Mouse (Mus musculus): ENCODE measurements around the gene Rpl13a.

Gene Rpl13a

DNA sequence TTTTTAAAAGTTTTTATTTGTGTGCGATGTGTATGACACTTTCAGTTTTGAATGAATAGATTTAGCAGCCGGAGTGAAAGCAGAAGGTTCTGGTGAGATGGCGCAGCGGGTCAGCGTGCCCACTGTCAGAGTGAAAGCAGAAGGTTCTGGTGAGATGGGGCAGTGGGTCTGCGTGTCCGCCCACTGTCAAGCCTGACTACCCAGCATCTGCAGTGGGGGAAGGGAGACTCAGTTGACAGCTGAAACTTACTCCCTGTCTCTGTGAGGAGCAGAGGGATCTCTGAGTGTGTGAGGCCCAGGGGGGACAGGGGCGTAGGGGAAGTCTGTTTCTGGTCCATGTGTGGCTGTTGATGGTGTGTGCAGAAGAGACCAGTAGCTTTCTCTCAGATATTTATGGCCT is 11.0 kb downstream of the Rpl13a start:
- no peak for TF ChIP-seq GATA4 (IDR thresholded peaks at IDR 0.05; ENCODE audit: insufficient replicate concordance, low read length)

- TF ChIP-seq GATA4 (IDR thresholded peaks at IDR 0.05; ENCODE audit: insufficient replicate concordance, low read length): no peak
Observed at GRCm38 (mm10) chr7:45113476-45113875, 15.1 kb downstream of the Rpl13a start.

- no peak for TF ChIP-seq GATA4 (IDR thresholded peaks at IDR 0.05; ENCODE audit: insufficient replicate concordance, low read length)
Observed at GRCm38 (mm10) chr7:45112529-45112928, 16.0 kb downstream of the Rpl13a start.

- no peak for TF ChIP-seq GATA4 (IDR thresholded peaks at IDR 0.05; ENCODE audit: insufficient replicate concordance, low read length)
Observed at GRCm38 (mm10) chr7:45111940-45112339, 16.6 kb downstream of the Rpl13a start.

GRCm38 (mm10) chr7:45107052-45107645 is 21.4 kb downstream of the Rpl13a start:
- TF ChIP-seq GATA4 (IDR thresholded peaks at IDR 0.05; ENCODE audit: insufficient replicate concordance, low read length): no peak

- no peak for TF ChIP-seq GATA4 (IDR thresholded peaks at IDR 0.05; ENCODE audit: insufficient replicate concordance, low read length)
Observed at GRCm38 (mm10) chr7:45106441-45106840, 22.1 kb downstream of the Rpl13a start.

DNA sequence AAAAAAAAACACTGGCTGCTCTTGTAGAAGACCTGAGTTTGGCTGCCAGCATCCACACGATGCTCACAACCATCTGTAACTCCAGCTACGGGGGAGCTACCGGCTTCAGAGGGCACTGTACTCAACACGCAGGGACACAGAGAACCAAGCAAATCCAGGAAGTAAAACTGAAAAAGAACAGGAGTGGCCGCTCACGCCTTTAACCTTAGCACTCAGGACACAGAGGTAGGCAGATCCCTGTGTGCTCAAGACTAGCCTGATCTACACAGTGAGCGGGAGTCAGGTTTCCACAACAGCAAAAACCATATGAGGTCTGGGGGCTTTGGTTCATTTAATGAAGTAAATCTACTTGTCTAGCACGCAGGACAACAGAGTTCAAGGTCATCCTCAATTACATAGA is 23.1 kb downstream of the Rpl13a start:
- TF ChIP-seq GATA4 (IDR thresholded peaks at IDR 0.05; ENCODE audit: insufficient replicate concordance, low read length): no peak

DNA sequence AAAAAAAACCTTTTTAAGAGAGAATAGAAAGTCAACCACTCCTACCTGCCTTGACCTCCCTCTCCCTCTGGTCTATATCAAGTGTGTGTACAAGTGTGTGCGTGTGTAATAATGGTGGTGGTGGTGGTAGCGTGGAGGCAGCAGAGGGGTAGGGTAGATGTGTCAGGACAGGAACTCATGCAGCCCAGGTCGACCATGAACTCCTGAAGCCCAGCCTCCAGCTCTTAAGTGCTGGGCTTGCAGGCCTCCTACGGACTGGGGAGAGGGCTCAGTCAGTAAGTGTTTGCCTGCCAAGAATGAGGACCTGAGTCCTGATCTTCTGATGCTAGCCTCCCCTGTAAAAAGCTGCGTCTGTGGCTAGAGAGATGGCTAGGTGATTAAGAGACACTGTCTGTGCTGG is 23.6 kb downstream of the Rpl13a start:
- no peak for TF ChIP-seq GATA4 (IDR thresholded peaks at IDR 0.05; ENCODE audit: insufficient replicate concordance, low read length)

DNA sequence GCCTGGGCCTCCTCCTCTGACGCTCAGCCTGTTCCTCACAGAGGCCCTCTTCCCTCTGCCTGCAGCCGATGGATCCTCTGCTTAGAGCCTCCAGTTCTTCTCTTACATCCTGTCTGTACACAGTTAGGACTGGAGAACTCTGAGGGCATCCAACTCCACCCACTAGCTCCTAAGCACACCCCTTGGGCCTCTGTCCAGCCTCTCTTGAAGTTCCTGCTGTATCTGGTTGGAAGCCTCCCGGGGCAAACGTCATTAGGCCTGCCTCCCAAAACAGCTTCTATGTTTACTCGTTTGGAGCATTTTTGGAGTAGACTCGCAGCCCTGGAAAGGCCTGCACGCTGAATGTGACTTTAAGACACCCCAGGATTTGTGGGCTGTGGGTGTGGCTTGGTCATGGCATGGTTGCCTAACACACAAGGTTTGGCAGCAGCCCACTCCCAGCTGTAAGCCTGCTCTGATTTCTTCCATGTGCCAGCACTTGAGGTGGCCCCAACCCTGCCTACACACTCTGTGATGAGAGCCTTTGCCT is 24.8 kb downstream of the Rpl13a start, which contains the start of gene Fcgrt:
Gene Fcgrt, minus strand, starts transcription at position 200 of the 529 bp plus-strand sequence.
- TF ChIP-seq GATA4 (IDR thresholded peaks at IDR 0.05; ENCODE audit: insufficient replicate concordance, low read length): 0 out of 2 replicates have a peak, but pooled peaks have one; percentile 1

GRCm38 (mm10) chr7:45102940-45103585 is 25.5 kb downstream of the Rpl13a start:
- no peak for TF ChIP-seq GATA4 (IDR thresholded peaks at IDR 0.05; ENCODE audit: insufficient replicate concordance, low read length)

DNA sequence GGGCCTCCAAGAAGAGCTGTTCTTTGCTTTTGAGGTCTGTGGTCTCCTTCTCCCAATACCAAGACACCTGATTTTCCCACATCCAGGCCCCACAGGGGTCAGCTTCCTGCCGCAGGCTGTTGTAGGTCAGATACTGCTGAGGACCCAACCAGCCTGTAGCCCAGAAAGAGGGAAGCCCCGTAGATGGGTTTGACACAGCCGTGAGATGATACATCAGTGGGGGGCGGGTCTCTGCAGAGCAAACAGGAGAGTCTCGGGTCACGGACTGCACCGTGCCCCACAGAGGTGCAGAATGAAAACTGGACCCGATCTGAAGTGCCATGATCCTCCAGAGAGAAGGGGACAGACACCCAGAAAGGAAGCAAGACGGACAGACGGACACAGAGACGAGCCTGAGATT is 26.1 kb downstream of the Rpl13a start:
- no peak for TF ChIP-seq GATA4 (IDR thresholded peaks at IDR 0.05; ENCODE audit: insufficient replicate concordance, low read length)

- TF ChIP-seq GATA4 (IDR thresholded peaks at IDR 0.05; ENCODE audit: insufficient replicate concordance, low read length): no peak
Observed at GRCm38 (mm10) chr7:45100046-45100445, 28.5 kb downstream of the Rpl13a start.

GRCm38 (mm10) chr7:45098541-45099240 is 29.9 kb downstream of the Rpl13a start:
- TF ChIP-seq GATA4 (IDR thresholded peaks at IDR 0.05; ENCODE audit: insufficient replicate concordance, low read length): no peak

GRCm38 (mm10) chr7:45097479-45097878 is 31.1 kb downstream of the Rpl13a start:
- TF ChIP-seq GATA4 (IDR thresholded peaks at IDR 0.05; ENCODE audit: insufficient replicate concordance, low read length): peak; percentile 52; the same call in 1 of the 2 replicates

DNA sequence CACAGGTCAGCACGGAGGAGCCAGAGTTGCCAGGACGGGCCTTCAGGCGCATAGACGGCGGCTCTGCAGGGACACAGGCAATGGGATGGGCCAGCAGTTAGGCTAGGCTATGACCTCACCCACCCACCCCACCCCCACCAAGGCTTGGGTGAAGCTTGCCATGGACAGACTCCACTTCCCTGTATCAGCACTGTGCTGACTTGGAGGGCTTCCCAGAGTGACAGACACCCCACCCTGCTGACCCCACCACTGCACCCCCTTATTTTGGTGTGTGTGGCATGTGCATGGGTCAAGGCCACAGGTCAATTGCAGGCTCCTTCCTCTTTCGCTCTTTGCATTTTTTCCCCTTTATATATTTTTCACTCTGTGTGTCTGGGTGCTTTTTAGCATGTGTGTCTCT is 33.2 kb downstream of the Rpl13a start:
- TF ChIP-seq GATA4 (IDR thresholded peaks at IDR 0.05; ENCODE audit: insufficient replicate concordance, low read length): no peak

DNA sequence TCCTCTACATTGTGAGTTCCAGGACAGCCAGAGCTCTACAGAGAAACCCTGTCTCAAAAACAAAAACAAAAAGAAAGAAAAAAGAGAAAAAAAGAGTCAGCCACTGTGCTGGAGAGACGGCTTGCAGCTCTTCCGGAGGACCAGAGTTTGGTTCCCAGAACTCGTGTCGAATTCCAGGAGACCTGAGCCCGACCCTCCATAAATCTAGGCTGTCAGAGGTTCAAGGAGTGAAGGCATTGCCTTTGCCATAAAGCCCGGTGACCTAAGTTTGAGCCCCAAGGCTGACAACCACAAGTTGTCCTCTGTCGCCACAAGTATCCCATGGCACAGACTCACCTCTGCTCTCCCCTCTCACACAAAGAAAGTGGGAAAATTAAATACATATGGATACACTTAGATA is 34.4 kb downstream of the Rpl13a start:
- TF ChIP-seq GATA4 (IDR thresholded peaks at IDR 0.05; ENCODE audit: insufficient replicate concordance, low read length): no peak

Data from liver, adult (tissue).